Mouse (Mus musculus) adipocyte (in vitro differentiated cells): ENCODE data around the gene Rsf1.

ENCODE experiments used
- DNase-seq: peaks from one replicate; pipeline ENCODE4 v3.0.0-alpha.2; 2016; ENCODE audit warnings: low spot score

The Rsf1 gene

GRCm38 (mm10) chr7:97579067-97579975 is at the start of gene Rsf1, which contains the start of gene Aamdc:
Rsf1 (plus strand) TSS chr7:97579889.
Aamdc (minus strand) TSS chr7:97579497.
- DNase-seq = peak; percentile 97

- DNase-seq = no peak
Measured at GRCm38 (mm10) chr7:97535531-97535930, 44.2 kb upstream of the Rsf1 start.

GRCm38 (mm10) chr7:97536571-97536970 is 43.1 kb upstream of the Rsf1 start:
- no peak for DNase-seq

GRCm38 (mm10) chr7:97546462-97546861 is 33.2 kb upstream of the Rsf1 start:
- DNase-seq = no peak

GRCm38 (mm10) chr7:97549301-97549700 is 30.4 kb upstream of the Rsf1 start:
- DNase-seq = no peak

- DNase-seq = no peak
Measured at GRCm38 (mm10) chr7:97550673-97551072, 29.0 kb upstream of the Rsf1 start.

GRCm38 (mm10) chr7:97563576-97563975 is 16.1 kb upstream of the Rsf1 start:
- no peak for DNase-seq

GRCm38 (mm10) chr7:97569372-97569771 is 10.3 kb upstream of the Rsf1 start:
- DNase-seq = no peak

GRCm38 (mm10) chr7:97570389-97570788 is 9.3 kb upstream of the Rsf1 start:
- DNase-seq = no peak

GRCm38 (mm10) chr7:97578361-97579066 is 1.2 kb upstream of the Rsf1 start:
- peak; percentile 79 for DNase-seq

GRCm38 (mm10) chr7:97579976-97580842 is 520 bp downstream of the Rsf1 start:
- peak; percentile 9 for DNase-seq

- peak; percentile 77 for DNase-seq
Measured at GRCm38 (mm10) chr7:97580843-97581214, 1.1 kb downstream of the Rsf1 start.

GRCm38 (mm10) chr7:97588506-97588905 is 8.8 kb downstream of the Rsf1 start:
- DNase-seq = no peak

GRCm38 (mm10) chr7:97590488-97590887 is 10.8 kb downstream of the Rsf1 start:
- DNase-seq = no peak

GRCm38 (mm10) chr7:97591336-97591735 is 11.6 kb downstream of the Rsf1 start:
- no peak for DNase-seq

GRCm38 (mm10) chr7:97592396-97592795 is 12.7 kb downstream of the Rsf1 start:
- no peak for DNase-seq

GRCm38 (mm10) chr7:97593535-97593934 is 13.8 kb downstream of the Rsf1 start:
- DNase-seq = no peak

GRCm38 (mm10) chr7:97598548-97598947 is 18.9 kb downstream of the Rsf1 start:
- DNase-seq = no peak

- no peak for DNase-seq
Measured at GRCm38 (mm10) chr7:97621346-97621745, 41.7 kb downstream of the Rsf1 start.

- no peak for DNase-seq
Measured at GRCm38 (mm10) chr7:97622676-97623075, 43.0 kb downstream of the Rsf1 start.

- no peak for DNase-seq
Measured at GRCm38 (mm10) chr7:97623402-97623801, 43.7 kb downstream of the Rsf1 start.

GRCm38 (mm10) chr7:97629351-97629750 is 49.7 kb downstream of the Rsf1 start:
- no peak for DNase-seq
